Mouse (Mus musculus): ENCODE data around the gene Enoph1.
A peak's percentile ranks its signal among the peaks of the same experiment; 100 is the strongest.

The Enoph1 gene

DNA sequence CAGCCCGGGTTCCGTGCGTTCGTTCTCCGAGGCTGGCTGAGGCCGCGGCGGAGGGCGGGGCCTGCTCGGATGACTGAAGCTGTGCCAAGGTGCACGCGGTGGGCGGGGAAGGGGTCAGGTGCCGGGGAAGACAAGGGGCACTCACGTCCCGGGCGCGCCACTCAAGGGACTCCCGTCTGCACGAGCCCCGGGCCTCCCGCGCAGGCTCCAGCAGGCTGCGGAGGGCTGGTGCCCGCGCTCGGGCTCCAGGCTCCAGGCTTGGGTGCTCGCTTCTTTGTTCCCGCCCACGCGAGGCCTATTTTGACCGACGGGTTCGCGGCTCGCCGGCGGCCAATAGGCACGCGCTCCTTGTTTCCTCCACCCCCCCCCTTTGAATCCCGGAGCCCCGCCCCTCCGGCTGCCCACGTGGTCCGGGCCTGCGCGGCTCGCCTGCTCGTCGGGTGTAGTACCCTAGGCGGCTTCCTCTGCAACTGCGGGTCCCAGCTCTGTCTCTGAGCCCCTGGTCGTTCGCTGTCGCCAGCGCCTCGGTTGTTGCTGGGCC, at the start of gene Enoph1, which contains the start of gene Hnrnpdl:
Gene Enoph1, plus strand, starts transcription at position 384 of the 541 bp plus-strand sequence.
Gene Hnrnpdl, minus strand, starts transcription at position 63 of the 541 bp plus-strand sequence.
- peak; percentile 94 for DNase-seq

DNA sequence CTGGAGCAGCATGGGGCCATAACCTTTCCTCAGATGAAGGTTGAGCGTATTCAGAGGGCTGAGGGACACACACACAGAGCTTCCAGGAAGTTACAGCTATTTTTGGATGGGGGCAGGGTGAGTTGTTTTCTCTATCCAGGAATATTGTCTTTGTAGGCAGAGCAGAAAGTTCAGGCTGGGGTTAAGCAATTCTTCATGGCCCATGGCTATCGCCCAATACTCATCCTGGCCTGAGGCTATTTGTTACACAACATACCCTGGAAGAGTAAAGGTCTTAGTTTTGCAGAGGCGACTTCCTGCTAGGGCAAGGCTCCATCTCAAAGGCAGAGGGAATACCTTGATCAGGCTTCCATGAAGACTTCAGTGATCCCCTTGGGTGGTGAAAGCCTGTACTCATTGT, 45.6 kb upstream of the Enoph1 start:
- no peak for DNase-seq

DNA sequence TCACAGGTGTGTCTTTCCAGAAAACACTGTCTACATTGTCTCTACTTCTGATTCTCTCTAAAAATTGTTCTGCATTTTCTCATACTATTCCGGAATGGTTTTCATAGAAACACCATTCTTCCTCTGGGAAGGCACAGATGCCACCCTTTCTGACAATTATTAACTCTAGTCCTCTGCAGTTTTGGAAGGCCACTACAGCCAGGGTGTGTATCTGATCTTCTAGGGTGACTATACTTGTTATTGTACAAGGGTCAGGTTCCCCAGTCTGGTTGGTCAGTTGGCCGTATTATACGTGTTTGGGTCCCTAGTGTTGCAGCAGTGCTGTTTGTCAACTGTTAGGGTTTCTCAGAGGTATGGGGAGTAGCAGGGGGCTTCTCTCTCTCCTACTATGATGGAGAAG, 45.1 kb upstream of the Enoph1 start:
- no peak for DNase-seq

DNA sequence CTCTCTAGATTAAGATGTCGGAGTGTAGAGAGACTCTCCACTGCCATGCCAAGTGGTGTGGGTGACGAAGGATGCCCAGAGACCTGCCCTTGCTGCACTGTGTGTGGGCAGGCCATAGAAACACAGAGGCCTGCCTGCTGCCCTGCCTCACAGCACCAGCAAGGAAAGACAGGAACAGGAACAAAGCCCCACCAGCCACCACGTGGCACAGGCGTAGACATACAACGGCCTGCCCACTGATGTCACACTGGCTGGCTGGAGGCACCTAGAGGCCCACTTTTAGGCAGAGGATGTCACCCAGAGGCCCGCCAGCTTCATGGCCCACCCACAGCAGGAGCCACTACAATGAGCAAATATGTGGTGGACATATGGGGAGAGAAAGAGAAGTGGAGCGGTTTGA, 39.7 kb upstream of the Enoph1 start:
- DNase-seq: no peak

DNA sequence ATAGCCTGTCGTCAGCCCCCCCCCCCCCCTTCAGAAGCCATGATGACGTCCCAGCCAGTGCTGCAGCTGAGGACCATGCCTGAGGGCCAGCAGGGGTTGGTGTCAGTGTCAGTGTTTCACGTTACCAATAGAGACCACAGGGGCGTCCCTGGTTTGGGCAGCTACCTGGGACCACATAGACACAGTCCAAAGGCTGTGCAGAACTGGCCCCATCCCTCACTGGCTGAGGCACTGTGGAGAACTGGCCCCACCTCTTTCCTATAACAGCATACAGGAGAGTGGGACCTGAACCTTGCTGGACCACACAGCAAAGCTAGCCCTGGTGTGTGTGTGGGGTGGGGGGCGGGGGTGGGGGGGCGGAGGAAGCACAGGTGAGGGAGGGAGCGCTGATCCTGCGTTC, 39.3 kb upstream of the Enoph1 start:
- no peak for DNase-seq

DNA sequence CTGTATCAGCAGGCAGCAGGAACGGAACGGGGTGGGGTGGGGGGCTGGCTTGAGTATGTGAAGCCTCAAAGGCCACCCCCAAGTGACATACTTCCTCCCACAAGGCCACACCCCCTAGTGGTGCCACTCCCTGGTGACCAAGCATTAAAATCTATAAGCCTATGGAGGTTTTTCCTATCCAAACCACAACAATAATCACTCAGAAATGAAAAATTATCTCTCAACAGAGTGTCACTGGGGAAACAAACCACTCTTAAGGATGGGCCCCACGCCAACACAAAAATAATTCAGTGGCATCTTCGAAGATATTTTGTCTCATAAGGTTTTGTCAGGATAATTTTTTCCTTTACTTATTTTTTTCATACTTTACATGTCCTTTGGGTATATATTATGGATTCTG, 35.9 kb upstream of the Enoph1 start:
- DNase-seq: no peak

DNA sequence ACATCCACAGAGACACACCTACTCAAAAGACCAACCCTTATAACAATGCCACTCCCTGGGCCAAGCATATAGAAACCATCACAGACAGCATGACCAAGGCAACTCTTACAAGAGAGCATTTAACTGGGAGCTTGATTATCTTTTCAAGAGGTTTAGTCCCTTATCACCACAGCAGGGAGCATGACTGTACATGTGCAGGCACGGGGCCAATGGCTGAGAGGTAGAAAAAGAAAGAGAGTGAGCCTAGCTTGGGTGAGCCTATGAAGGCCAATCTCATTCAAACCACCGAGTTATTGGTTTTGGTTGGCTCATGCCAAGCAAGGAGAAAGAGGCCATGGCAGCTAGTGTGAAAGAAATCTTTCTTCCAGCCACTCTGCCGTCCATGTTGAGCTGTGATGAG, 34.4 kb upstream of the Enoph1 start:
- DNase-seq: no peak

DNA sequence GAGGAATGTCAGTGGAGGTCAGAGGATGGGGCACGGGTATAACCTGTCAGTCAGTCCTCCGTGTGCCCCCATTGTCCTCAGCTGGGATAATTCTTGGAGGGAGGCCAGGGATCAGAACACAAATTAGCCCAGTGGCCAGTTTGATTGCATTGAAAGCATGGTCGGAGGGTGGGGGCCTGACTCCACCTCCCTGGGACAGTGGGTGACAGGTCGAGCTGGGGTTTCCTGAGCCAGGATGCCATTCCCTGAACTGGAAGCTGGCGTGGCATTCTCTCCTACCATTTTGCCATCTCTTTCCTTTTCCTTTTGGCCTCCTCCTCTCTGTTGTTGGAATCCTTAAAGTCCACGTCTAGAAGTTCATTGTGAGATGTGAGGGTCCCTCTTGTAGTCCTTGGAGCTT, 33.9 kb upstream of the Enoph1 start:
- no peak for DNase-seq

DNA sequence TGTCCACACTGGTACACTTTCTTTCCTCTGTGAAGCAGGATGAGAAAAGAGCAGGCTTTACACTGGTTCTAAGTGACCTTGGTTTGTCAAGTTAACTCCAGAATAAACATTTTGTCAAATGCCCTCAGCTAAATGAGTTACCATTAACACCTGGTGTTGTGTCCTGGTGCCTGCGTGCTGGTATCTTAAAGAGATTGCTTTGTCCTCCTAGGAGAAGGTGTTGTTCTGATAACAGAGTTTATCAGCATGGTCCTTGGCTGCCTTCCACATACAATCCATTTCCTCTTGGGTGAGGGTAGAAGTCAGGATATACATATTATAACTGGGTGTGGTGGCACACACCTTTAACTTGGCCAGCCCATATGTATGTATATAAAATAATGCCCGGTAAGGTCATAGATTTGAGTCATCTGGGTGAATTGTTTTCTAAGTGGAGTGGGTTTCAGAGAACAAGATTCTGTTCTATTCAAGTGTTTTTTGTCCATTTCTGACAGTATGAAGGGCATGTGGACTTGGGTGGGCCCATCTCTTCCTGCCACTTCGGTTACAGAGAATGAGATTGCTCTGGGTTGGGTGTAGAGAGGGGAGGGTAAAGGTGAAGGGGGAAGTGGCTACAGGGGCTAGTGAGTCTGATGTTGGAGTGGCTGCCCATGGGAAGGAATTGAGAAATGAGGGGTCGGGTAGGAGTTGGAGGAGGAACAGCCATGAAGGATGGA, 33.3 kb upstream of the Enoph1 start:
- DNase-seq: no peak

DNA sequence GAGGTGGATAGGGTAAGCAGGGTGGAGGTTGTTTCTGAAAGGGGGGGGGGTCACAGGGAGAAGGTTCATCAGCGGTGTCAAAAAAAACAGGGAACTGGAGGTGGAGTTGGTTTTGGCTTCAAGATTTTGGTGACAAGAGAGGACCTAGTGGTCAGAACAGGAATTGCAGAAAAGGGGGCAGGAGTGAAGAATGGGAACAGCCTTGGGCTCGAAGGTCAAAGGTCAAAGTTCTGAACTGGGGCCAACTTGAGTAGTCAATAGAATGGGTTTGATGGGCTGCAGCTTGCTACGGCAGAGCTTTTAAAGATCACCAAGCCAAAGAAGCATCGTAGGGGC, 32.8 kb upstream of the Enoph1 start:
- DNase-seq: no peak

DNA sequence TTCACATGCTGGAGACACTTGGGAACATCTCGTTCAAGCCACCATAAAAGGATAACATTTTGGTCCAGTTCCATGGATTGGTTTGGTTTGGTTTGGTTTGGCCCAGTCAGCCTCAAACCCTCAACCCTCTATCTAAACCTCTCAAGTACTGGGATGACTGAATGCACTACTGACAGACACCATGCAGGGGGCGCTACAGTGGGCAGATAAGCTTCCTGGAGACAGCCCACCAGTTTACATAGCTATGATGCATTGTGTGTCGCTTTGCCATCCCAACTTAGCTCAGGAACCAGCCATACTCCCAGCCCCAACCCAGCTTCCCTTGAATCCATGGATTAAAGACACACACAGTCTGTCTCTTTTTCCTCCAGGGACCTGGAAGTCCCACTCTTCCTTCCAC, 31.3 kb upstream of the Enoph1 start:
- no peak for DNase-seq

DNA sequence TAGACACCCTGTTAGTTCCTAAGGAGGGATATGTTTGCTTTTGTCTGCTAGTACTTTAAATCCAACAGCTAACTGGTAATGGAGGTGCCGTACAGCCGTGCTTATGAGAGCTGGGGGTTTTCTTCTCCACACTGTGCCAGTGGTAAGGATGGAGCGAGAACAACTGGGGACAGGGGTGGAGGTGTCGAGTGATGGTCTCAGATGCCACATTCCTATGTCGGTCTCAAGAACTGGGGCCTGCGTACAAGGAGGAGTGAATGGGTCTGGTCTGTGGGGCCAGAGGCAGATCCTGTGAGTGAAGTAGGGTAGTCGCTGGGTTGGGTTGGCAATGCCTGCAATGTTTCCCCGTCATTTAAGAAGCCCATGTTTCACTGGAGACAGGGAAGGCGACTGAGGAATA, 27.2 kb upstream of the Enoph1 start:
- no peak for DNase-seq

DNA sequence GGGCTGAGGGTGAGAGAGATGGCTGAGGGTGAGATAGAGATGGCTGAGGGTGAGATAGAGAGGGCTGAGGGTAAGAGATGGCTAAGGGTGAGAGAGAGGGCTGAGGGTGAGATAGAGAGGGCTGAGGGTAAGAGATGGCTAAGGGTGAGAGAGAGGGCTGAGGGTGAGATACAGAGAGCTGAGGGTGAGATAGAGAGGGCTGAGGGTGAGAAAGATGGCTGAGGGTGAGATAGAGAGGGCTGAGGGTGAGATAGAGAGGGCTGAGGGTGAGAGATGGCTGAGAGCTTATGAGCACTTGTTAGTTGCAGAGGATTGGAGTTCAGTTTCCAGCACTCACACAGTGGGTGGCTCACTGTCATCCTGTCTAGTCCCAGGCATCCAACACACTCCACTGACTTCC, 19.7 kb upstream of the Enoph1 start:
- no peak for DNase-seq

DNA sequence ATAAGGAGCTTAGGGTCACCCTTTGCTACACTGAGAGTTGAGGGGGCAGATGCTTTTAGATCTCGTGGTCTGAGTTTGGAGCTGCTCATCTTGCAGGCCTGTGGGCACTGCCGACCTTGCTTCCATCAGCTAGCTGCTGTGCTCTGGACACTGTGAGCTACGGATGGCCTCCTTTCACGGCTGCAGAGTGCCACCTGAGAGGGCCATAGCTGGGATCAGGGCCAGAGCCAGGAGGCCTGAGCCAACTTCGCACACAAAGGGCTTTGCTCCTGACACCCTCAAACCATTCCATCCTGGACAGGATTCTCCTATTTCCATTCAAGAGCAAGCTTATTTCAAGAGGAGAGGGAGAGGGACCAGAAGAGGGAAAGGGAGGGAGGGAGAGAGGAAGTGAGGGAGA, 15.4 kb upstream of the Enoph1 start:
- DNase-seq: no peak

DNA sequence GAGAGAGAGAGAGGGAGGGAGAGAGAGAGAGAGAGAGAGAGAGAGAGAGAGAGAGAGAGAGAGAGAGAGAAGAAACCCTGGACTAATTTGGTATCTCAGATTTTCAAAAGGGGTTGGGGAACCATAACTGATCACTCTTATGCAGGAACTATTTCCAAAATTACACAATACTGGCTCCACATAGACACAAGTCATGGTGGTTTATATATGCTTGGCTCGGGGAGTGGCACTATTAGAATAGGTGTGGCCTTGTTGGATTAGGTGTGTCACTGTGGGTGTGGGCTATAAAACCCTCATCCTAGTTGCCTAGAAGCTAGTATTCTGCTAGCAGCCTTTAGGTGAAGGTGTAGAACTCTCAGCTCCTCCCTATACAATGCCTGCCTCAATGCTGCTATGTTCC, 14.9 kb upstream of the Enoph1 start:
- no peak for DNase-seq

DNA sequence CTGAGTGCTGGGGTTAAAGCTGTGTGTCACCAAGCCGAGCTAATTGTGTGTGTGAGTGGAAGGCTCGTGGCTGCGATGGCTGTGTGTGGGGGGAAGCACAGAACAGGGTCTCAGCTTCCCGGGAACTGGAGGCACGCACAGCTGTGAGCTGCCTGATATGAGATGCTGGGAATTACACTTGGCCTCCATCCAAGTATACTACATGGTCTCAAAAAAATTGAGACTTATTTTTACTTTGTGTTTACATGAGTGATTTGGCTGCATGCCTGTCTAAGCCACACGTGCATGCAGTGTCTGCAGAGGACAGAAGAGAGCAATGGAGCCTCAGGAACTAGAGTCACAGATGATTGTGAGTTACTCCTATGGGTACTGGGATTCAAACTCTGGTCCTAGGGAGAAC, 9.7 kb upstream of the Enoph1 start:
- DNase-seq: peak; percentile 25

DNA sequence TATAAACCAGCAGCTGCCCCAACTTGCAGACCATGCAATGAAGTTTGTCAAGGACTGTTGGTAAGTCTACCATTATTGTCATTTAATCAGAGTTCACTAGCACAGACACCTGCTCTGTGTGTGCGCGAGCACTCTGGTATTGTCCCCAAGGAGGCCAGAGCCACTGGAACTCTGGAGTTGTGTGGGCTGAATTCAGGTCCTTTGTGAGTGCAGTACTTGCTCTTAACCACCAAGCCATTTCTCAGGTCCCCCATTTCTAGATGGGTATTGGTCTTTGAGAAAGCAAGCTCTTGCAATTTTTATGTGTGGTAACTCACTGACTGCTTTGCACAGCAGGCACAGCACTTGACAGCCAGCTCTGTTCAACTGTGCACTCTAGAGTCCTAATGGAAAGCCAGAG, 7.7 kb upstream of the Enoph1 start:
- DNase-seq: no peak

DNA sequence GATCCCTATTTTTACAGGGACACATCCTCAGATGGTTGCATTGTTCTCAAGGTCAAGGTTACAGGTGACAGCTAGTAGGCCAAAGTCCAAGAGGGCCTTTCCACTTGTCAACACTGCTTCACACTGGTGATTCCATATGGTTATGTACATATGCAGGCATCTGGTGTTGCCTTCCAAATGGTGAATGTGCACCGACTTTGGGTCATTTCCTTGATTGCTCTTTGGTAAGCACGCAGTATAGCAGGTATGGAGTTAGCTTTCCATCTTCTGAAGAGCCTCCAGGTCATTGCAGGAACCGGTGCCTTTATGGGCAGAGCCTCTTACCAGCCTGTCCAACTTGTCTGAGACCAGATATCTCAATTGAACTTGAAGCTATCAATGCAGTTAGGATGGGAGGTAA, 7.1 kb upstream of the Enoph1 start:
- no peak for DNase-seq

DNA sequence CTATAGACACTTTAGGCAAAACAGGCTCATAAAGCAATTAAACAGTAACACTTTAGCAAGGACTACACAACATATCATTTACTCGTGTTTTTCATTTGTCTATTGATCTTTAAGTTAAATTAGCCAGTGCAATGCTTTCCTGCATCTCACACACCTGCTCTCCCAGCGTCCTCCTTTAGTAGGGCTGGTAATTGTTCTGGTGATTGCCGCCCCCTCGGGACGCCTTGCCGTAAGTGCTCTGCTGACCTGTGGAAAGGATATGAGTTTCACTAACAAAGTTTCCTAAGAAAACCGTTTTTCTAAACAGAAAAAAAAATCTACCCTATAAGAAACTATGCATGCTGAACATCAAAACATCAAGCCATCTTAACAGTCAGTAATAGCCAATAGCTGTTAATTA, 3.8 kb upstream of the Enoph1 start:
- DNase-seq: no peak

DNA sequence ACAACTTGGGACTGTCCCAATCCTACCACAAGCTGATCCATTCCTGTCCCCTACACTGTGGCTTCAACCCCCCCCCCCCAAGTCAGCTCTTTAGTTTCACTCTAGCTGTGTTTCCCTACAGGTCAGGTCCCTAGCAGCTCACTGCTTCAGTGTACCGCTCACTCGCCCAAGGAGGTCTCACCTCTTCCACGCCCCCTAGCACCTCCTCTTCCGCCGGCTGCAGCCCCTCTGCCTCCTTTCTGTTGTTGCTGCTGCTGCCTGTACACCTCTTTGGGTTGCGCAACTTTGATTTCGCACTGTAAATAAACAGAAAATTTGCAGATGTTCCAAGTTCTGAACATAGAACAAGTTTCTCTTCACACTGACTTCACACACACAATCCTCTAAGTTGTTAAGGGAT, 3.1 kb upstream of the Enoph1 start:
- no peak for DNase-seq

DNA sequence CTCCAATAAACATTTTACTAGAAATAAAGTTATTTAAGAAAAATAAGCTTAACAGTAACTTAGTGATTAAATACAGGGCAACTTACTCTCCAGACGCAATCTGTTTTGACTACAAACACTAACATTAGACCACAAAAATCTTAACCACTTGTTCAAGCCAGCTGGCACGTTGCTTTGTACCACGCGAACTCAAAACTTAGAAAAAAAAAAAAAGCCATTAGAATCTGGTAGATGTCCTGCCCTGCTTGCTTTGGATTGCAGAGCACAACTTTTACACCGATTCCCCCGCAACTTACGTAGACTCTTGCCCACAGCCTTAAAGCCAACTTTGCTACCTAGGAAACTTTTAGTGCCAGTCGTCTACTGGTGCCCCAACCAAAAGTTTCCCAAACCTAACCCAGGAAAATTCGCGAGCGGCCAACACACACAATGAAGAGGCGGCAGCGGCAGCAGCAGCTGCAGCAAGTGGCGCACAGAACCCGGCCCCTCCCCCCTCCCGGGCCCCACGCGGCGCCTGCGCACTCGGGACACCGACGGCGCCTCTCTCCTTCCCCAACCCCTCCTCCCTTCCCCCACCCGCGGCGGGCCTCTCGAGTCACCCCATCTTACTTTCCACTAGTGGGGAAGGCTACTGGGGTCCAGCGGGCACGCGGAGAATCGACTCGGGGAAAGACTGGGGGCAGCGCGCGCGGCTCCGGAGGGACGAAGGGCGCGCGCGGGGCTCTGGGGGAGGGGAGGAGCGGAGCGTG, 1.6 kb upstream of the Enoph1 start:
- peak; percentile 87 for DNase-seq

DNA sequence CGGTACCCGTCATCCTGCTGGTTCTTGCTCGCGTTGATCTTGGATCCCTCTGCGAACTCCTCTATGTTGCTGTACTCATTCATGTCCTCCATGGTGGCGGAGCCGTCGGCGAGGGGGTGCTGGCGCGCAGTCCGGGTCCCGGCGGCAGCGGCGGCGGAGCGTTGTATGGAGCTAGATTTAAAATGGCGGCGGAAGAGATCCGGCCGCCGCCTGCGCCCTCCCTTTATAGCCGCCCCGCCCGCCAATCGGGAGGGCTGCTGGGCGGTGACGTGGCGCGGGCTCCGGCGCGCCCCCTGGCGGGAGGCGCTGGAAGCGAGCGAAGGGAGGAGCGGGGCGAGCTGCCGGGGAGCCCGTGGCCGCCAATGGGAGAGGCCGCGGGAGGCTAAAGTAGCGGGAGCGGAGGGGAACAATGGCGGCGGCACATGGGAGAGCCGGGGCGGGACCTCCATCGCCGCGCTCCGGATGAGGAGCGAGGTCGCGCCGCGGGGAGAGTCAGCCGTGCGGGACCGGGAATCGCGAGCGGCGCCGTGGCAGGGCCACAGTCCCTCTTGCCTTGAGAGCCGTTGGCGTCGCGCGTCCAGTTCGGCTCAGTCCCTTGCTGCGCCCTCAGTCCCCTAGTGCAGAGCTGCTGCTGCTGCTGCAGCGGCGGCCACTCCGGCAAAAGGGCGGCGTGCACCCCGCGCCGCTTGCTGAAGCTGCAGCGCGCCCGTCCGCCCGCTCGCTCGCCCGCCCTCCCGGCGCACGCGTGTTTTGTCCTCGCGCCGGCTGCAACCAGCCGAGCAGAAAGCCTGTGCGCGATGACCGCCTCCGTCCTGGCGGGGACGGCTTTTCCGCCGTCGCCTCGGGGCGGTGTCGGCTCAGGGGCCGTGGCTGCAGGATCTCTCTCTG, 827 bp upstream of the Enoph1 start:
- DNase-seq: peak; percentile 99

DNA sequence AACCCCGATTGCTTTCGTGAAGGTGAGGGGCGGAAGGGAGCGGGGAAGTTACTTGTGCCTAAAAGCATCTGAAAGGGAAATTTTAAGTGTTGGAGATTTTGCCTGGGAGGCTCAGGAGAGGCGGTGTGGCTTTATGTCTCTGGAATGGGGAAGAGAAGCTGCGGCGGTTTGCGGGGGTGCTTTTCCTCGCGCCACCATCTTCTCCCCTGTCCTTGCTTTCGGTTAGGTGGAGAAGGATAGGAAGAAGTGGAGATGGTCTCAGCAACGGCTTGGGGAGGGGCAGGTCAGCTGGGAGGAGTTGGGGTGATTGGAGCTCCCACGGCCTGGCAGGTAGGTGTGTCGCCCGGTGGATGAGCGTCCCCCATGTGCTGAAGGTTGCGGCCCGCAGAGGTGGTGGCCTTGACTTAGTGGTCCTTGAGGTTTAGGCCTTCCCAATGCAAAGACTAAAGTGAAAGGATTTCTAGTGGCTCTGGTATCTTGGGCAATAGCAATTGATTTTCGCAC, 548 bp downstream of the Enoph1 start:
- DNase-seq: no peak
